Mouse (Mus musculus) T-helper 17 cell (primary cell): ENCODE measurements around the gene Daam2.

Experiments
- in situ Hi-C, 2 experiments: fragments of 300-600 bp; cut with MboI, MseI; formaldehyde crosslinking; loops; 1 replicate in 1 of 2; 2 replicates in 1 of 2; pipeline ENCODE4 v1.15.1; 2025; ENCODE audit warnings: high pct_unique_total_duplicates in 2 of 2

Daam2 gene

DNA sequence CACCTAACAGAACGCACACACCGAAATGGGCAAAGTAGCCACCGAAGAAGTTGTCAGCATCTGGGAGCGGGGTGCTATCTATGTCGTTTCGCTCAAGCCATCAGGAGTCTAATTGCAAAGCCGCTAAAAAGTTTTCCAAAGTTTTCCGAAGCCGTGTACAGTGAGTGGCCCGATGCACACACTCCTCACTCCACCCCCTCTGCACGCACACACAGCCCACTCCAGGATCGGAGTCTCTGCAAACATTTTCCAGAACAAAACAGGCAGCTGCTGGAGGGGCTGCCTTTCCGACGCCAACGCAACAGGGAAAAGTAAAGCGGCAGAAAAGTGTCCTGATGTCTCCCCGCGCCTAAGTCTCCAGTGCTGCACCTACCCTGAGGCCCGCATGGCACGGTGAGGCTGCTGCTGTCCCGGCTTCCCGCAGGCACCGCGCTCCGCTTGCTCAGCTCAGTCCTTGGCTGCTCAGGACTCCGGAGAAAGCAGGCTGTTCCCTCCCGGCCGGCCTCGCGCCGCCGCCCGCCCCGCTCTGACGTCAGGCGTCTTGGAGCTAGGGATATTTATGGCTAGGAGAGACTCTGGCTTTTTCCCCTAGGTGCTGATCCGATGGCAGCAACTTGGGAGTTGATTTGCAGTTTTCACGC lies at the start of gene Daam2:
Gene Daam2 (minus strand): TSS at position 514 of the 641 bp plus-strand sequence.
- in situ Hi-C loops: no loop called here

DNA sequence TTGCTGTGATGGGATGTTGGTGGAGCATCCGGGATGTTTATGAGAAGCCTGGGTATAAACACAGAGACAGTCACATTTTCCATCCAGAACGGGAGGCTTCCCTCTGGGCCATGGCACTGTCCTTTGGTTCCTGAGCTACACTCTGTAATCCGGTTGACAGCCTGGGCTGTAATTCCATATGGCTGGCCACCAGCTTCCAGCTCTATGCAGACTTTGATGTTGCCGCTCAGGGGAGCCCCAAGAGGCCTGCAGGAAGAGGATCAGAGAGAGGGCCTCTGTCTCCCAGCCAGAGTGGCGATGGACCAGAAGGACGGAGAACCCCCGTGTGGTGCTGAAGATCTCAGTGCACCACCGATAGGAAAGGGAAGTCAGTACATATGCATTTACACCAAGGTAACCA lies 46.2 kb upstream of the Daam2 start:
- in situ Hi-C loops: no loop called here

DNA sequence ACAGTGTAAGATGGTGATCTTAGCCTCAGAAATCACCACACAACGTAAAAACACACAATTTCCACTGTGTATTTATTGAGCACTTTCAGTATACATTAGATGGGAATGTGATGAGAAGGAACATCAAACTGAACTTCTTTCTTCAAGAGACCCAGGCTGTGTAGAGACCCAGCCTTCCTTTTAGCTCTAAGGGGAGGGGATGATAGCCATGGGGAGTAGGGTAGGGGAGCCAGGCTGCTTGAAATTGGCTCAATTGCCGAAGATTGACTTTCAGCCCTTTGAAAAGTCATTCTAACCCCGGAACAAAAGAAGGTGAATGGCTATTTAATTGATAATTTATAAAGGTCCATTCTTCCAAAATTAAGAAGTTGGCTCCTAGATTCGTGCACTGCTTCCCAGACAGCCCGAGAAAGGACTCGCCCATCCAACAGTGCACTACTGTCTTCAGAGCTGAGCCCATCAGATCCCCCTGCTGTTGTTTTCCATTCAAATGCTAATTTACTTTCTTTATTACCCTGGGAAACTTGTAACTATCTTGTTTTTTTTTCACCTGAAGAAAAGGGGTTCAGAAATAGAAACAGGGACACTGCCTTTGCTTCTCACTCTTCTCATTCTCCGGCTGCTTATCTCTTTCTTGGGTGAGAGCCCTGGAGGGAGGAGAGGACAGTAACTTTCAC lies 43.3 kb upstream of the Daam2 start:
- in situ Hi-C loops: no loop called here

DNA sequence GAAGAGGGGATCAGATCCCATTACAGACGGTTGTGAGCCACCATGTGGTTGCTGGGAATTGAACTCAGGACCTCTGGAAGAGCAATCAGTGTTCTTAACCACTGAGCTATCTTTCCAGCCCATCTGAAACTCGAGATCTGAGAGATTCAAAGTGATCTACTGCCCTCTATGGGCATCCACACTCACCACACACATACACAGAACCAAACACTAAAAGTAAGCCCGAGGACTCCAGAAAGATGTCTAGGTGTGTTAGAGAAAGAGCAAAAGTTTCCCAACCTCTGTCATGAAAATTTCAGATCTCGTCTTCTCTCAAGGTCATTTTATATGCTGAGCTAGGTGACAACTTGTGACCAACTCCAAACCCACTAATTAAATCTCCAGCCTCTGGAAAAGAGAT lies 41.3 kb upstream of the Daam2 start:
- in situ Hi-C loops: no loop called here

DNA sequence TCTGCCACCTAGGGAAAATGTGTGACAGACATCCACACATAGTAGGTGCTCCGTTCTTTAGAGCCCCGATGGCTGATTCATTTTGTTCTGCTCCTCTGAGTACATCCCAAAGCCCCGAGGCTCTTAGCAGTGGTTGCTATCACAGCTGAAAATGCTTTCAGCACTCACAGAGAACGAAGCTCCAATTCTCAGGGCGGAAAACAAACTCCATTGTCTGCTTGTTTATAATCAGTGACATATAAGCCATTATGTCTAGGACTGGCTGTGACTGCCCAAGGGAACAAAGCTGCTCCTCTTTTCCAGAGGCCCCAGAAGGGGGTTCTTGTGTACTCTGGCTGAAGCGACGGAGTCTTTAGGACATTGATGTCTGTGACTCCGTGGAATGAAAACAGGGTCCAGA lies 25.9 kb upstream of the Daam2 start:
- in situ Hi-C loops: loop anchor here in 1 of 2 experiments (25.0 kb wide), 1 partner anchor 1378 kb away; no protein-coding TSS in a partner anchor

DNA sequence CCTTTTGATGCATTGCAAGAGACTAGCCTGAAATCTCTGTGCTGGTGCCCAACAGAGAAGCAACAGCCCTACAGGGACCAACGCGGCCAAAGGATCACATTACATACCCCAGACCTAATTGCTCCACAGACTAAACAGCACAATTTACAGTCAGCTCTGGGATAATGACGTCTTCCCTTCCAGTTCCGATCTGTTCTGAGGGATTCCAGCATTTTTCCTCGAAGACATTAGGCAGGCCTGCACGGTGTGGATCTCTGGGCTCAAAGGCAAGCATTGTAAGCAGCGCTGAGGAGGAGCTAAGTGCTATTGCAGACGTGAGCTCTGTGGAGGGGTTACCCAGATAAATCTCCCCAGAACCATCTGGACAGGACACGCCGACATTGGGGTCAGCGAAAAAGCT lies 18.3 kb upstream of the Daam2 start:
- in situ Hi-C loops: loop anchor here in 1 of 2 experiments (25.0 kb wide), 1 partner anchor 1370 kb away; no protein-coding TSS in a partner anchor

DNA sequence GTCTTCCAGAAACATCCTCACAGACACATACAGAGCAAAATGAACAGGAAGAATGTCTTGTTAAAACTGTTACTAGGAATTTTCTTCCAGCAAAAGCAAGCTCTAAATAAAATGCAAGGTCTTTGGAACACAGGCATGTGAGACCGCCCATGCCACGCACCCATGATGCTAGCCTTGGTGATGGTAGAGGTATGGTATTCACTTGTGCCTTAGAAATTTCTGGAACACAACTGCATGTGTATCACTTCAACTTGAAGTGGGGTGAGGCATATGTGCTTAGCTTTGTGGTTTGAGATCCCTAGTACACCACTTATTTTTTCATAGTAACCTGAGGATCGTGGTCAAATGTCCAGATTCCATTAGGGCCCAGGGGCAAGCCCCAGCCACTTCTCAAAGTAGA lies 13.2 kb upstream of the Daam2 start:
- in situ Hi-C loops: loop anchor here in 1 of 2 experiments (25.0 kb wide), 1 partner anchor 1365 kb away; no protein-coding TSS in a partner anchor

DNA sequence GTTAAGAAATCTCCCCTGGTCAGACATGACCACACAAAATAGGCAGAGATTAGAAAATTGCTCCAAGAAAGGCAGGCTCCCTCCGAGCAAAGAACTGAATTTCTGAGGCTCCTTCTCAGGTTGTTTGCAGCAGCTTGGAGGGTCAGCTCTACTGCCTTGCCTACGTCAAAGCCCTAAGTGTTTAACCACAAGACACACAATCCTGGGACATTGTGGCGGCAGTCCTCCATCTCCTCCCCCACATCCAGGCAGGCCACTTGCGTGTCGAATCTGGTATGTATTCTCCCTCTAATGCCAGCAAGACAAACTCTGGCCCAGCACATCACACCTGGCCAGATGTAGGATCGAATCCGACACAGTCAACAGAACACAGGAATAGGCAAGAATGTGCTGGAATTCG lies 4.6 kb upstream of the Daam2 start:
- in situ Hi-C loops: no loop called here

DNA sequence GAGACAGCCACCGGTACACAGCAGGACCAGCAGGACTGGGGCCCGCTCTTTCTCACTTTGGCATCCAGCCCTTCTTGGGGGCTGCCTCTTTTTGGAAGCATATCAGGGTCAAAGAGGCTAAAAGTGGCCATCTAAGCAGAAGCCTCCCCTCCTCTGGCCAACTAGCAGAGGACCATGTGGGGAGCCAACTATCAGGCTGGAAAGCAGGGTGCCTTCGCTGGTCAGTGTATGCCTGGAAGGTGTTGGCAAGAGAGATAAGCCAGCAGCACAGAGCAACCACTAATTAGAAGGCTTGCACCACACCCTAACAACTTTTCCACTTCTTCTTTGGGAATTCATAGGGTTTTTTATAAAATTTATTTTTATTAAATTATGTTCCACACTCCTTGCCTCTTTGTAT lies 346 bp upstream of the Daam2 start:
- in situ Hi-C loops: no loop called here

- in situ Hi-C loops: no loop called here
Measured at GRCm38 (mm10) chr17:49563416-49563780, 745 bp downstream of the Daam2 start.

DNA sequence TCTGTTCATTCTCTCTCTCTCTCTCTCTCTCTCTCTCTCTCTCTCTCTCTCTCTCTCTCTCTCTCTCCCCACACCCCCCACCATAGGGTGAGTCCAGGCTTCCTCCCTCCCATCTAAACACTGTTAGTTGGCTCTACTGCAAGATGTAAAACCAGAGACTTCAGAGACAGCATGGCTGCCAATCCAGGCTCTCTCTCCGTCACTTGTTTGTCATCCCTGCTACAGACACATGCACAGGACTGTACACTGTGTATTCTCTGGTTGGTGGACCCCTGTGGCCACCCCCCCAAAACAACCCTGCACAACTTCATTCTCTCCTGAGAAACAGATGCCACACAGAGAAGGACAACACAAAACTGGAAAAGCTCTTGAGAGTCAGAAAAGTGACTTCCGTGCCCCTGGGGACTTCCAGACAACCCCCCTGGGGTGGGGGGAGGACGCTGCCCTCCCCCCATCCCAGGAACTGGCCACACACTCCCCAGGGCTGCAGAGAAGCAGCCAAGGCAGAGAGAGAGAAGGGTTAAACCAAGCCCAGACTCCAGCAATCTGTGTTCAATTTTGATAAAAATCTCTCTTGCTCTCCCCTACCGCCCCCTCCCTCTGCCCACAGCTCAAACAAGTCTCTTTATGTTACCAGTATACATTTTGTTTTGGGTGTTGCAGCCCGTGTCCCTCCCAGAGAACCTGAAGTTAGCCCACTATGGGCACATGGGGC lies 1.3 kb downstream of the Daam2 start:
- in situ Hi-C loops: no loop called here

GRCm38 (mm10) chr17:49561985-49562384 lies 2.2 kb downstream of the Daam2 start:
- in situ Hi-C loops: no loop called here

DNA sequence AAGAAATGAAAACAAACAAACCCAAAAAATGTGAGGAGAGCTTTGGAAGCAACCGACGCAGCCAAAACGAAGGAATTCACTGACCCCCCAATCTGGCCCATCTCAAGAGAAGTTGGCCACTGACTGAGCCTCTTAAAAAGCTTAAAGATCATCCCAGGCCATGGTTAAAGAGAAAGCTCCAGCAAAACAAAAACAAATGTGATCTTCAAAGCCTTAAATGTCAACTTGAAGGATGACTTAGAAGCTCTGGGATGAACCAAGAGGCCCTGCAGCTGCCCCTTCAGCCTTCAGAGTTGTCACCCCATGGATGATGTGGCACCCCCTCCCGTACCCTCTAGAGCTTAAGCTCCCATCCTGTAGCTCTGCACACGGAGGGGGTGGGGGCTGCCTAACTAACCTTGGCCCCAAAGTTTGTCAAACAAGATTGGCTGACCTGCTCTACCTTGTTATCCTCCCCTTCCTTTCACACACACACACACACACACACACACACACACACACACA lies 4.3 kb downstream of the Daam2 start:
- in situ Hi-C loops: no loop called here

- in situ Hi-C loops: no loop called here
Measured at GRCm38 (mm10) chr17:49556169-49556568, 8.0 kb downstream of the Daam2 start.

GRCm38 (mm10) chr17:49551991-49552390 lies 12.2 kb downstream of the Daam2 start:
- in situ Hi-C loops: no loop called here

- in situ Hi-C loops: no loop called here
Measured at GRCm38 (mm10) chr17:49551465-49551864, 12.7 kb downstream of the Daam2 start.

DNA sequence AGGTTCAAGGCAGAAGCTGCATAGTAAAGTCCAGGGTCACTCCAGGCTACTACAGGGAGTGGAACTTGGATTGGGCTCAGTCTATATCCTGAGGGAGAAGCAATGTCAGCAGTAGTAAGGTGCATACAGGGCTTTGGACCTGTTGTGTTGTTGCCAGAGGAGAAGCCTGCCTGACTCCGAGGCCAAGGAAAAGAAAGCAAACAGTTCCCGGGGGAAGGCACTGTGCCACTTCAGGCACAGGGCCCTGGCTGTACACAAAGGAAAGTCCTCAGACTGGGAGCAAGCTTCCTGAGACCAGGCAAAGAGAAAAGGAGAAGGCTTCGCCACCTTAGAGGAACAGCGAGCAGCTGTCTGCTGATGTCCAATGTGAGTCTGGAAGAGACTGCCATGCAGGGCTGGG lies 18.1 kb downstream of the Daam2 start:
- in situ Hi-C loops: no loop called here

- in situ Hi-C loops: no loop called here
Measured at GRCm38 (mm10) chr17:49545424-49545823, 18.7 kb downstream of the Daam2 start.

DNA sequence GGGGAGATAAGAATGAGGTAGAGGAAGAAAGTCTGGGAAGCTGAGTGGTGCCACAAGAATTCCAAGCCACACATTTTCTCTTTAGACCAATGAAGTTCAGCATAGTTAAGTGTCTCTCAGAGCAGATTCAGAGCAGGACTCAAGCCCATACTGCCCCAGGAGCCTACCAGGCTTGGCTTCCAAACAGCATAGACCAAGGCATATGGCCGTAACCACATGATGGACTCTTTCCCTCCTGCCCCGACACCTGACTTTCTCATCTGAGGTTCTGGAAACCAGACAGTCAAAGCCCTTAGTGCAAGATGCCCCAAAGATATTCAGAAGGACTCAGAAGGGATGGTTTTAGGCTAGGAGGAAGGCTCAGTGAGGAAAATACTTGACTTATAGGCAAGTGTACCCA lies 19.6 kb downstream of the Daam2 start:
- in situ Hi-C loops: no loop called here

GRCm38 (mm10) chr17:49540706-49541105 lies 23.4 kb downstream of the Daam2 start:
- in situ Hi-C loops: no loop called here

DNA sequence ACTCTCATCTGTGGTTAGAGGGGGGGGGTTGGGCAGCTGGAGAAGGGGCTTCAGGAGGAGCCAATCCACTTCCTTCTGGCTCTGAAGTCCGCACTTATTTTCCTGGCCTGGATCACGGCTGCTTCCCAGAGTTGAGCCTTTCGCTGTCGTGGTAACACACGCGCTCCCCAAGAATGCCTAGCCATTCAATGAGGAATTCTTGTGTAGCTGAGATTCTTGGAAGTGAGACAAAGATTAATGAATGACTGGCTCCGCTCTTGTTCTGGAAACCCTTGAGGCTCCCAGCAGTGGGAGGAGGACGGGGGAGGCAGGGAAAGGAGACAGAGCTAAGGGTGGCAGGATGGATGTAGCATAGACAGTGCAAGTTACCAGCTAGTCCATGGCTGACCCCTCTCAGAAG lies 24.9 kb downstream of the Daam2 start:
- in situ Hi-C loops: no loop called here

GRCm38 (mm10) chr17:49535580-49535979 lies 28.6 kb downstream of the Daam2 start:
- in situ Hi-C loops: no loop called here
